In the genomic region with DNA sequence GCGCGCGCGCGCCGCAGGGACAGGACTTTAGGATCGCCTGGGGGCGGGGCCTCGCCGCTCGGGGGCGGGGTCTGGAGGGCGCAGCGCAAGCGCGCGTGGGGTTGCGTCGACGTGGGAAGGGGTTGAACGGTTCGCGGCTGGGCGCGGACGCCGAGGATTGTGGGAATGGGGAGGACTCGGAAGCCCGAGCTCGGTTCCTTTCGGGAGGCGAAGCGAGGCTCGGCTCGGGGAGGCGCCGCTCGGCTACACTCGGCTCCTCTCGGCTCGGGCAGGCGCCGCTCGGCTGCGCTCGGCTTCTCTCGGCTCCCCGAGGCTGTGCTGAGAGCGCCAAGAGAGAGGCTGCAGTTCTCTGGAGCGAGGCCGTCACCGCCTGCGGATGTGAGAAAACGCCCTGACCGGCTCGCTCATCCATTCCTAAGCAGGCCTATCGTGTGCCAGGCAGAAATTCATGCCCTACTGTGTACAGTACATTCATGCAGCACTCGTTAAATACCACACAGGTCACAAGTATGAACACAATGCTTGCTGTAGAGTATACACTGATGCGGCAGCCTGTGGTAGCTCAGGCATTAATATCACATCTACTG, we compare ENCODE assay signal across 8 mouse cellular contexts. TPM values are rescaled to one million over a fixed set of nuclear protein-coding genes. Genes with fewer than 3 reads are reported as not detected.
DNase-seq lines count a peak whose midpoint lies in the region; ATAC-seq lines count a peak whose summit lies in the region.

A gene (minus strand): TSS at position 30 of the 587 bp plus-strand sequence.

- H3K4me3 ChIP-seq in heart, embryonic 14.5 days (ENCODE audit: control insufficient read depth in 1 of 2, insufficient read depth in 1 of 2, low read depth in 1 of 2, low read length in 2 of 2): peak within 1 kb of the TSS; percentile 80 to 97
- H3K4me3 ChIP-seq in liver, embryonic 13.5 days (replicated peaks): peak within 1 kb of the TSS; percentile 85
- peak within 1 kb of the TSS; percentile 98 for H3K4me3 ChIP-seq in stomach, embryonic 16.5 days (replicated peaks; ENCODE audit: low read length)

- H3K27ac ChIP-seq in heart, embryonic 14.5 days (replicated peaks in 1 of 2; ENCODE audit: control insufficient read depth in 1 of 2, insufficient read depth in 1 of 2, low read depth in 2 of 2, low read length in 2 of 2): peak within 1 kb of the TSS; percentile 58 to 75
- H3K27ac ChIP-seq in liver, embryonic 13.5 days: peak within 1 kb of the TSS; percentile 93
- peak within 1 kb of the TSS; percentile 95 for H3K27ac ChIP-seq in stomach, embryonic 16.5 days (ENCODE audit: low read length)

- peak within 1 kb of the TSS; percentile 93 for H3K9ac ChIP-seq in heart, embryonic 14.5 days (ENCODE audit: low read length)
- peak within 1 kb of the TSS; percentile 90 for H3K9ac ChIP-seq in liver, embryonic 13.5 days
- H3K9ac ChIP-seq in stomach, embryonic 16.5 days (ENCODE audit: low read length): peak within 1 kb of the TSS; percentile 94

- no peaks in the 10 kb centered on the region for H3K36me3 ChIP-seq in heart, embryonic 14.5 days (ENCODE audit: control insufficient read depth, insufficient read depth, low read length)
- peaks cover 15% of the 10 kb centered on the region for H3K36me3 ChIP-seq in liver, embryonic 13.5 days
- no peaks in the 10 kb centered on the region for H3K36me3 ChIP-seq in stomach, embryonic 16.5 days (ENCODE audit: control insufficient read depth, insufficient read depth, low read length)

- WGBS in heart, embryonic 14.5 days: 2% methylated on average over 56 of the region's 59 CpGs
- 2% methylated on average over 57 of the region's 59 CpGs for WGBS in liver, embryonic 13.5 days (ENCODE audit: insufficient replicate concordance)
- under 1% methylated on average over 52 of the region's 59 CpGs for WGBS in stomach, embryonic 16.5 days

- H3K27me3 ChIP-seq in heart, embryonic 14.5 days (ENCODE audit: control insufficient read depth, insufficient read depth, low read length): no peaks in the 10 kb centered on the region
- no peaks in the 10 kb centered on the region for H3K27me3 ChIP-seq in liver, embryonic 13.5 days
- no peaks in the 10 kb centered on the region for H3K27me3 ChIP-seq in stomach, embryonic 16.5 days (ENCODE audit: control insufficient read depth, insufficient read depth, low read length)

- DNase-seq in c-Kit-negative CD71-positive TER-119-positive erythroid progenitor cells, embryonic 14.5 days (ENCODE audit: low read depth, low spot score): peak; percentile 91
- DNase-seq in fibroblast of lung, adult 2 months (ENCODE audit: low read depth): peak; percentile 98
- DNase-seq in kidney, postnatal 14 days: peak; percentile 100
- DNase-seq in liver, embryonic 13.5 days: peak; percentile 99
- peak; percentile 100 for DNase-seq in neural tube, embryonic 10.5 days (ENCODE audit: extremely low spot score, low spot score)

- peak; percentile 95 for ATAC-seq in CD4-positive, CD25-positive, alpha-beta regulatory T cell, adult 4 months
- ATAC-seq in heart, embryonic 14.5 days (ENCODE audit: insufficient number of reproducible peaks, insufficient read depth, low FRiP score, low read depth): peak; percentile 96
- ATAC-seq in liver, embryonic 13.5 days (ENCODE audit: low read depth): peak; percentile 86
- peak; percentile 94 for ATAC-seq in stomach, embryonic 16.5 days (ENCODE audit: insufficient read depth, low FRiP score)

- H3K9me3 ChIP-seq in heart, embryonic 14.5 days (ENCODE audit: control insufficient read depth, low read length): no peaks in the 10 kb centered on the region
- H3K9me3 ChIP-seq in liver, embryonic 13.5 days (replicated peaks): no peaks in the 10 kb centered on the region
- H3K9me3 ChIP-seq in stomach, embryonic 16.5 days (replicated peaks; ENCODE audit: control insufficient read depth, low read length): no peaks in the 10 kb centered on the region

- peaks cover 20 to 34% of the 10 kb centered on the region in 2 experiments for H3K4me1 ChIP-seq in heart, embryonic 14.5 days (ENCODE audit: control insufficient read depth in 2 of 2, insufficient read depth in 2 of 2, low read length in 2 of 2)
- peaks cover 61% of the 10 kb centered on the region for H3K4me1 ChIP-seq in liver, embryonic 13.5 days (replicated peaks)
- peaks cover 30% of the 10 kb centered on the region for H3K4me1 ChIP-seq in stomach, embryonic 16.5 days (ENCODE audit: control insufficient read depth, insufficient read depth, low read length)

- H3K4me2 ChIP-seq in heart, embryonic 14.5 days (ENCODE audit: low read length): peak within 1 kb of the TSS; percentile 98
- peak within 1 kb of the TSS; percentile 97 for H3K4me2 ChIP-seq in liver, embryonic 13.5 days
- H3K4me2 ChIP-seq in stomach, embryonic 16.5 days (ENCODE audit: low read depth, low read length): peak within 1 kb of the TSS; percentile 92

RNA-seq across cellular contexts. Expression of the gene that starts here (rescaled TPM):
- polyA plus RNA-seq in CD4-positive, CD25-positive, alpha-beta regulatory T cell, adult 4 months (2017; shearing (Covaris generic)): 10 to 100 TPM; 28.5 to 42.5 TPM
- polyA plus RNA-seq in heart, embryonic 14.5 days (2014; fragmentation: Nextera tagmentation; extraction: Ambion mirVana): 54.9 and 57.4 TPM in 2 replicates
- polyA plus RNA-seq in liver, embryonic 13.5 days (2015; fragmentation: Nextera tagmentation; extraction: Ambion mirVana): 20.0 and 21.4 TPM in 2 replicates
- polyA plus RNA-seq in stomach, embryonic 16.5 days (2015; fragmentation: Nextera tagmentation; extraction: Ambion mirVana): 101 and 105 TPM in 2 replicates

Comparison
In these comparisons a context has a peak if more than half of its experiments do, and no peak if none do; other contexts are left out.
1. Peak in every context shown above with its lines: DNase-seq, ATAC-seq, H3K4me3 ChIP-seq and H3K27ac ChIP-seq.